19 mouse cellular contexts compared by ENCODE assay signal in genomic region chr2:25348162-25348561, GRCm38 (mm10). TPM values are rescaled to one million over a fixed set of nuclear protein-coding genes. Genes with fewer than 3 reads are reported as not detected.
"Had no signal": no experiment of that assay in that cellular context is flagged by ENCODE, and none has a peak within 500 bp of the region (broad histone marks: within the 10 kb centered on the region; RNA-seq: fewer than 3 reads in every experiment).

No protein-coding gene starts in this region.

- ATAC-seq: liver, postnatal 0 days; midbrain, embryonic 13.5 days; midbrain, embryonic 15.5 days had no signal

- H3K27ac ChIP-seq: liver, embryonic 13.5 days; liver, embryonic 15.5 days; macrophage; midbrain, embryonic 13.5 days; midbrain, embryonic 15.5 days; neural tube, embryonic 12.5 days; stomach, embryonic 15.5 days; stomach, postnatal 0 days had no signal

- H3K4me1 ChIP-seq: liver, embryonic 13.5 days; liver, embryonic 15.5 days; midbrain, embryonic 13.5 days; midbrain, embryonic 15.5 days; neural tube, embryonic 12.5 days; stomach, embryonic 15.5 days had no signal

- DNase-seq: liver, embryonic 13.5 days; liver, postnatal 0 days; lung, embryonic 14.5 days; right cerebral cortex, postnatal 14 days; thymus, adult 2 months; thymus, postnatal 25 days; thymus, postnatal 4 days had no signal

- H3K4me2 ChIP-seq: liver, embryonic 11.5 days; liver, embryonic 13.5 days; liver, embryonic 15.5 days; lung, embryonic 14.5 days; midbrain, embryonic 11.5 days; midbrain, embryonic 13.5 days; midbrain, embryonic 15.5 days; neural tube, embryonic 12.5 days; stomach, embryonic 15.5 days had no signal

- H3K27me3 ChIP-seq: liver, embryonic 13.5 days; liver, embryonic 15.5 days; midbrain, embryonic 13.5 days; midbrain, embryonic 15.5 days; neural tube, embryonic 12.5 days; stomach, embryonic 15.5 days had no signal

- H3K4me3 ChIP-seq: liver, embryonic 13.5 days; liver, embryonic 15.5 days; midbrain, embryonic 13.5 days; midbrain, embryonic 15.5 days; neural tube, embryonic 12.5 days; stomach, embryonic 15.5 days had no signal

- H3K9me3 ChIP-seq: liver, embryonic 13.5 days; liver, embryonic 15.5 days; midbrain, embryonic 13.5 days; midbrain, embryonic 15.5 days; neural tube, embryonic 12.5 days; stomach, embryonic 15.5 days had no signal

- H3K9ac ChIP-seq: liver, embryonic 13.5 days; liver, embryonic 15.5 days; liver, postnatal 0 days; lung, embryonic 14.5 days; midbrain, embryonic 13.5 days; midbrain, embryonic 15.5 days; neural tube, embryonic 12.5 days; stomach, embryonic 15.5 days had no signal

RNA-seq across cellular contexts. Expression of gene Sapcd2, which starts 24.0 kb away (rescaled TPM):
- total RNA-seq: neutrophil, adult 5-6 weeks had no signal

RNA-seq across cellular contexts. Expression of gene Grin1, which starts 29.2 kb away (rescaled TPM):
- total RNA-seq: megakaryocyte progenitor cell, adult 5-6 weeks; monocyte, adult 5-6 weeks; neutrophil, adult 5-6 weeks had no signal
- polyA plus RNA-seq: liver, embryonic 15.5 days; liver, postnatal 0 days; macrophage had no signal
